Mouse (Mus musculus) left cerebral cortex, adult 9 months (tissue): ENCODE measurements at regions not wholly inside any gene's neighbourhood (a gene's known extent, or its start where the extent isn't known, plus 50 kb on each side); places are given as distances from the start of the nearest gene placed in this dataset.

Source experiments
- DNase-seq, 2 experiments: peaks; one replicate each; pipeline ENCODE4 v3.0.0; 2022; ENCODE audit warnings: low spot score in 2 of 2

- no peak for DNase-seq
Measured at GRCm38 (mm10) chr2:137575750-137576149, 459.3 kb upstream of the Jag1 start.

DNA sequence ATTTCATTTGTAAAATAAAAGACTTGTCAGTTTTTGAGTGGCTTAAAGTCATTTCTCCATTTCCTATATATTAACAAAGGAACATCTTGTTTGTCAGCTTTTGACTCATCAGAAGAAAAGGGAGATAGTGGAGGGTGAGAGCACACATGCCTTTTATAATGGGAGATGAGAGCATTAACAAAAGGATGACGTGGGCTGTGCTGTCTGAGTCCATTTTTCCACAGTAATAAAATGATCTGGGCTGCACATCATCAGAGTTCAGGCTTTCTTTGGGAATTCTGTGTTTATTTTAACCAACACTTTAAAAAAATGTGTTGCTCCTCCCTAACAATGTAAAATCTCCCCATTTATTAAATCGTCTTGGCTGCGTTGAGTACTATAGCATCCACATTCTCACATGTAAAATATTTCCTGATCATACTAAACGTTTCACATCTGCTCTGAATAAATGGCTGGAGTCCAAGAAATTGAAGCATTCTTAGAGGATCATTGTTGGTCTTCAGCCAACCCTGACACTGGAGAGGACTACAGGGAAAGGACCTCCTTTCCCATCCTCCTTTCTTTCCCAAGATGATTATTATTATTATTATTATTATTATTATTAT is 458.5 kb upstream of the Jag1 start:
- no peak for DNase-seq

DNA sequence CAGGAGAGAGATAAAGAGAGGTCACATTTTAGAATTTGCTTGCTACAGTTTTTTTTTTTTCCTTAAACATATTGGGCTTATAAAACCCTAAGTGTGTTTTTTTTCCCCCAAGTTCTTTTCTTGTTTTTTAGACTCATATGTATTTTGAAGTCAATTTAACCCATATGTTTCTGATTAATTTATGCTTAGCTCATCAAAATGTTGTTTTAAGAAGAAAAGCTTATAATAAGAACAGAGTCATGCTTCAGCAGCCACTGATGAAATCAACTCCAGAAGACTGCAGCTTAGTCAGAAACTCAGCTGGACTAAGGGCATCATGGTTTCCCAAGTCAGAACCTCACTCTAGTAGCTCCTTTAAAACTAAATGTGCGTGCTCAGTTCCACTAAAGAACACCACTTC is 454.7 kb upstream of the Jag1 start:
- no peak for DNase-seq

DNA sequence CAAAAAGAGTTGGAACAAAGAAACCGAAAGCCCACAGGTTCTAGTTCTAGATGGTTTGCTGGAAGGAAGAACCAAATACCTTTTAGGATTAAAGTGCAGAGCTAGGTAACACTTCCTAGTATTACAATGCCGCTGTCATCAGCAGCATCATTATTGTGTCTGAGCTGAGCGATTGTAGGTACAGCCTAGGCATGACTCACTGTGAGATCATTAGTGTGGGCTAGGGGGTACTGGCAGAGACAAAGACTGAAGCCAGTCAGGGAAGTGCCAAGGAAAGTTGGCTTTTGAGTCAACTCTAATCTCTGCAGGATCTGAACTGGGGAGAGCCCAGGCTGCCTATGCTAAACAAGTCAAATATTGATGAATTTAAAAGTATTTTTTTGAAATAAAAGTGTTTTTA is 450.2 kb upstream of the Jag1 start:
- no peak for DNase-seq

GRCm38 (mm10) chr2:137564064-137564624 is 447.7 kb upstream of the Jag1 start:
- DNase-seq = no peak

- no peak for DNase-seq
Measured at GRCm38 (mm10) chr2:137560366-137560765, 443.9 kb upstream of the Jag1 start.

DNA sequence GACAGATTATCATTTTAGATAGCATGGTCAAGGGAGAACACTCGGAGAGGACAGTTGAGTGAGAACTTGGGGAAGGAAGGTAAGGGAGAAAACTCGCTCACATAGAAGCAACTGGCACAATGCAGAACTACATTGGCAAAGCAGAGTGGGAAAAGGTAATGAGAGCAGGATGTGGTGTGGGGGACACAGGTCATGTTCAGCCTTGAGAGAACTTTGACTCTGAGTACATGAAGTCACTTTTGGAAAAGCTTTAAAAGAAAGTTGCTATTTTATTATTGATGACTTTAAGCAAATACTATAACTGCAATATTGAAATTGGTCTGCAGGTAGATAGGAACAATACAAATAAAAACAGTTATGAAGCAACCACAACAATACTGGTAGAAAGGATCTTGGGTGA is 437.4 kb upstream of the Jag1 start:
- DNase-seq = no peak

- no peak for DNase-seq
Measured at GRCm38 (mm10) chr2:137536581-137536980, 420.1 kb upstream of the Jag1 start.

GRCm38 (mm10) chr2:137516271-137516670 is 399.8 kb upstream of the Jag1 start:
- no peak for DNase-seq

DNA sequence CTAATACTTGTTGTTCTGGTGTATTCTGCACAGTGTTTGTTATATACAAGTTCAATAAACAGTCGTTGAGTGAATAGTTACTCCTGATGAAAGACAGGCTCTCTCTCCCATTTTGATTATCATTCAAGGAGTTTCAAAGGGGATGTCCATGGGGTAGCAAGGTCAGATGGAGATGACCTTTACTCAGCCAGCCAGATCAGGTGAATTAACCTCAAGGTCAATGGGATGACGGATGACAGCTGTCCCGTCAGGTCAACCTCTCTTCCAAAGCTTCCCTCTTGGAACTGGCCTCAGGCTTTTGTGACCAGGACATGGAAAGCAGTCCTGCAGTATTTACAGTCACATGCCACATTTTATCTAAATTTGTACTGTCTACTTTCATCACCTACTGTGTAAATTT is 398.6 kb upstream of the Jag1 start:
- no peak for DNase-seq

DNA sequence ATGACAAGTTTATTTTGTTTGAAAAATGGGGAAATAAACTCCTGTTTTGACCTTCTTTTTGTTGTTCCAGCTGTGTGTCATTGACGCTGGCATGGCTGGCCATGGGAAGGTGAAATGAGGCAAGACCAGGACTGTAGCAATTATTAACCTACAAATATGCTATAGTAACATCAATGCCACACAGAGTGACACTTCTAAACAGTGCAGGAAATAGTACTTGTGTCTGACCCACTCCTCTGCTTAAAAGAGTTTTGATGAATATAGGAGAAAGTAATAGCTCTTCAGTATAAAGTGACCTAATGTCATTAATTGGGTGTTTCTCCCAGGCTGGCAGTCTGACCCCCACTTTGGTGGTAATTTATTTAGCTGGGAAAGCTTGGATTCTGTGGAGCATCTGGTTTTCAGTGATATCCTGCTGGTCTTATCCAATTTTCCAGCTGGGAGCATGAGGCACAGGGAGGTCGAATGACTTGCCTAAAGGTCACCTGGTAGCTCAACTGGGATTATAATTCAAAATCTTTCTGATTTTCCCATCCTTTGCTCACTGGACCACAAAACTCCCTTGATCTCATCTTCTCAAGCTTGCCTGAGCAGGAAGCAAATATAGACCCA is 397.6 kb upstream of the Jag1 start:
- DNase-seq = no peak

- no peak for DNase-seq
Measured at GRCm38 (mm10) chr2:137510671-137511235, 394.3 kb upstream of the Jag1 start.

GRCm38 (mm10) chr2:137501236-137501635 is 384.8 kb upstream of the Jag1 start:
- DNase-seq = no peak

GRCm38 (mm10) chr2:137497616-137498015 is 381.2 kb upstream of the Jag1 start:
- no peak for DNase-seq

GRCm38 (mm10) chr2:137493600-137493999 is 377.2 kb upstream of the Jag1 start:
- no peak for DNase-seq

DNA sequence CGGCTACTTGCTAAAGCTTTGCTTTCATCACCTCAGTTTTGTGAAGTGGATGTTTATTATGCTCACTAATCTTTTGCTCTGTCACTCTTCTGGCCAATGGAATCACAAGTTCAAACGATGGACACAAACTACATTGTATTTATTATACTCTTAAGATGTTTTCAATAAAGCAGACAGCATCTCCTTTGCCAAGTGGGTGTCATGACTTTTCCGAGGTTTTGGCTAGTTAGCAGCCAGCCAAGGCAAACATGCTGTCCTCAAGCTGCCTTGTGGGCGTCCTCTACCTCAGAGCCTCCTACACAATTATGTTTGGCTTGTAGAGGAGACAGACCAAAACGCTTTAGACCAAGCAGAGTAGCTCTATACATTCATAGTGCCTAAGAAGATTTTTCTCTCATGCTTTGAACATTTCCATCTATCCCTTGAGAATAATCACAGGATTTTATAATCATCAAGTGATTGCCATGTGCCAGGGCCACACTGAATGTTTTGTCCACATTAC is 372.8 kb upstream of the Jag1 start:
- no peak for DNase-seq

GRCm38 (mm10) chr2:137468769-137469168 is 352.3 kb upstream of the Jag1 start:
- DNase-seq = no peak

- DNase-seq = no peak
Measured at GRCm38 (mm10) chr2:137457061-137457753, 340.8 kb upstream of the Jag1 start.

DNA sequence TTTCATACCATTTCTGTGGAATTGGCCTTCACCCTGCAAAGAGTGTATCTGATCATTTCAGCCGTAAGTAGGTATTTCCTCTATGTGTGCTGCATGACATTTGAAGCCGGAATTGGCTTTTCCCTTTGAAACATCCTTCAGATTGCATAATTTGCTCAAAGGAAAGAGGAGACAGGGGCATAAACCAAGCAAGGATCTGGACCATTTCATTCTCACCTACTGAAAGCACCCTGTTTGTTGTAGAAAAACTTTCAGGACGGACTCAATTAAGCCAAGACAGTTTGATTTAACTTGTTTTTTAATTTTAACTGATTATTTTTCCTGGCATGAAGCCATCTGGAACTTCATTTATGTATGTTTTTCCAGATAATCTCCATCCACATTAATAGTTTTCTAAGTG is 340.0 kb upstream of the Jag1 start:
- DNase-seq = no peak

- DNase-seq = no peak
Measured at GRCm38 (mm10) chr2:137446919-137447318, 330.5 kb upstream of the Jag1 start.

DNA sequence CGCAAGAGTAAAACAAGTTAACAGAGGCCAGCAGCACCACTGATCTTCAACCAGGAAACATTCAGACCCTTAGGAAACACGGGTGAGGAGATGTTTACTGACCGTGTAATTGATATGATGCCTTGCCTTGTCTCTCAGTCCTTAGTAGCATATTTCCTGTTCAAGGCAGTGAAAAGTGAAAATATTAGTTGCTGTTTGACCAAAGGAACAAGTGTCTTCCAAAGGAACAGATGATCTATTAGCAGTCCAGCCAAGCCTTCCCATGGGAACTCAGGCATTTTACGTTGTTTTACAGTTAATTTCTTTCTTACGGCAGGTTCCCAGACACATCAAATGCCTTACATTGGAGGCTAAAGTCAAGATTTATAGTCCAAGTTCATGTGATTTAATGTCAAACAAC is 321.3 kb upstream of the Jag1 start:
- no peak for DNase-seq

- DNase-seq = no peak
Measured at GRCm38 (mm10) chr2:137436161-137436560, 319.7 kb upstream of the Jag1 start.

GRCm38 (mm10) chr2:137422656-137423055 is 306.2 kb upstream of the Jag1 start:
- no peak for DNase-seq
